Mouse (Mus musculus) brown adipose tissue, adult 24 weeks (tissue): ENCODE data around the gene Brd3os. TPM values are rescaled to one million over a fixed set of nuclear protein-coding genes. Genes with fewer than 3 reads are reported as not detected.
A peak's percentile ranks its signal among the peaks of the same experiment; 100 is the strongest.

Experiments used
- H3K27ac ChIP-seq: fragments of 200-500 bp; replicated peaks from 2 replicates; pipeline ENCODE4 v1.5.1; 2012; ENCODE audit warnings: low read depth, mild to moderate bottlenecking, low read length
- H3K4me1 ChIP-seq: fragments of 200-500 bp; 2 replicates; pipeline ENCODE4 v1.6.1; 2012; ENCODE audit warnings: low read length, mixed read lengths; ENCODE audit not compliant: control insufficient read depth, insufficient read depth, insufficient read length
- H3K4me3 ChIP-seq: fragments of 200-500 bp; 2 replicates; pipeline ENCODE4 v1.5.1; 2012; ENCODE audit warnings: low read depth, mild to moderate bottlenecking, low read length, moderate library complexity; ENCODE audit not compliant: insufficient read depth
- polyA plus RNA-seq: library from polyadenylated mRNA; stranded (reverse); fragments of >200 nt; gene quantifications from 2 replicates; pipeline ENCODE4 v1.2.4, GENCODE M21; 2012; ENCODE audit not compliant: missing spikeins, insufficient read depth, insufficient read length

The Brd3os gene
- polyA plus RNA-seq, 1 experiment: not detected

DNA sequence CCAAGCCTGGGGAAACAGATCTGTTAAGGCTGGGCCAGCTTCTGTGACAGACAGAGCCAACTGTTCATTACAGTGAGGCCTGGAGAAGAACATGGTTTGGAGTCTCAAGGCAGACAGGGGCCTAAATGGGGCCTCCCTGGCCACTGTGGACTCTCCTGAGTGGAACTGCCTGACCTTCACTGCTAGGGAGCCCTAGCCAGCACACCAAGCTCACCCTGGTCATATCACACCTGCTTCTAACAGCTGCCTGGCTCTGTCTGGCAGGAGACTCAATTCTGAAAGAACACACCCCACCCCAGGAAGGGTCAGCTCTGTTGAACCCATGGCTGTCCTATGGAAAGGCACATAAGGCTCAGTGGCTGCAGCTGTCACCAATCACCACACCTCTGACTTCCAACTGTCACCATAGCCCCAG, 29.1 kb downstream of the Brd3os start:
- peaks cover 56% of the 10 kb centered on the region for H3K4me1 ChIP-seq
- H3K4me3 ChIP-seq: no peak overlapping the region
- H3K27ac ChIP-seq: no peak overlapping the region

DNA sequence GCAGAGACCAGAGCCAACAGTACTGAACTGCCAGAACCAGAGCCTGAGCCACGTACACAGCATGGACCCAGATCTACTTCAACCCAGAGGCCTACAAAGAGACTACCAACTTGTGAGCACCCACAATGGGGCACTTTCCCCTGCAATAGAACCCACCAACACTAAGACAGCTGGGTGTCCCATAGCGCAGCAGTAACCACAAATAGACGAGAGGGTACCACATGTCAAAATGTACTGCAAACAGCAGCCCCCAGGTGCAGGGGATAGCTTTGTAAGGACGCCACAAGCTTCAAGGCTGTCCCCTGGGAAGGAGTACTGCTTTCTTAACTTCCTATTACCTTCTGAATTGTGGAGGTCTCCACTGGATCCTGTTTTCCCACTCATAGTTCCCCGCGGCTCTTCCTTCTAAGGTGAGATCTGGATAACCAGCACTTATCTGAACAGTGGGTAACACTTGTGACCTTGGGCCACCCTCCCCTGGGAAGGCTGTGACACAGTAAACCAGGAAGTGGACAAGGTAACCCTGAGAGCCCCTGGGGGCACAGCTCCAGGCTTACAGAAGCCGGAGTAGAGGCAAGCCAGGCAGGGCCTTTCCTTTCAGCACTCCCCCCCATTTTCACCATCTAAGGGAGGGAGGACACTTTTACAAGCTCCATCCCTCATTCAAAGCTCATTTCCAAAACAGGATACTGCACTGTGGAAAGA, 31.1 kb downstream of the Brd3os start:
- H3K27ac ChIP-seq: peak overlapping the region; percentile 37; the same call in 1 of the 2 replicates
- peak overlapping the region; percentile 31 for H3K4me3 ChIP-seq
- H3K4me1 ChIP-seq: peaks cover 44% of the 10 kb centered on the region

DNA sequence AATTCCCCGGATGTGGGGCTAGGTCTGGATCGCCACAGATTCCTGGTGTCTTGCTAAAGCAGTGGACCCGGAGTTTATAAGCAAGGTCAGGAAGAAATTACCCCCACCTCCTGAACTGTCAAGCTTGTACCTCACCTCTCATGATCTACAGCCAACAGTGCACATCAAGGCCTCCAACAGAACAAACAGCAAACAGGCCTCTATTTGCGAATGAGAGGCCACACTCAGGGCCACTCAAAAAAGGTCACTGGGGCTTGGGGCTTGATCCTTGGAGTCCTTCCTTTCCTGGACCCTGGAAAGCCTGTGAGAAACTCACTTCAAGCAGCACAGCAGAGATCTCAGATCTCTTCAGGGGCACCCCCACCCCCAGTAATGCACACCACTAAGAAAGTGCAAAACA, 31.8 kb downstream of the Brd3os start:
- peaks cover 41% of the 10 kb centered on the region for H3K4me1 ChIP-seq
- H3K27ac ChIP-seq: 0 out of 2 replicates have a peak overlapping the region, but pooled peaks have one; percentile 19
- H3K4me3 ChIP-seq: peak overlapping the region; percentile 80

DNA sequence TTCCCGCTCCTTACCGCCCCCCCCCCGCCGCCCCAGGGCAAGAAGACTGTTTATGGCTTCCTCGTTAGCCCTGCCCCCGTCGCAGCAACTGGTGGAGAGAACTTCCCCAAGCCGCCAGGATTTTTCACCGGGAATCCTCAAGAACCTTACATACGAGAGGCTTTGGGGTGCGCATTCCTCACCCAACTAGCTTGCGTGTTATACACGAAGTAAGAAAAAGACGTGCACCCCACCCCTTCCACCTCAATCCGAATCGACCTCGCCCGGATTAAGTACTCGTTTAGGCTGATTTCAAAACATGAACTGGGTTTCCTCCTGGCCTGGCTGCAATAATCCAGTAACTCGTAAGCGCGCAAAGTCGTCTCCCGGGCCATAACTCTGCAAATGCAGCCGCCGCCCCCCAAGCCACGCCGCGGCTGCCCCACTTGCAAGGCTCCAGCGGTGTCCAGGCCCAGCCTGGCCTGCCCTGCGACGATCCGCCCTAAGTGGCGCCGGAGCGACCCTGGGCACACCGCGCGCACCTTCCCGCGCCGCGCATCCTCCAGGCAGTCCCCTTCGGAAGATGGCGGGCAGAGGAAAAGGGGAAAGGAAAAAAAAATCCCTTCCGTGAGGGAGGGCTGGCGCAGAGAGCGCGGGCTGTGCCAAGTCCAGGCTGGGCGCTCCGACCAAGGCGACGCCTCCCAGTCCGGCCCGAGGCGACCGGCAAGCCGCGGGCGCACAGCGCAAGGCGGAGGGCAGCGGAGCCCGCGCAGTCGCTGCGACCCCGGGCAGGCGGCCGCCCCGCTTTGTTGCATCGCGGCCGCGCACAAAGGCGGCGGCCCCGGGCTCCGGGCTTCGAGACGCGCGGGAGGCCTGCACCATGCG, 32.7 kb downstream of the Brd3os start:
- Histone ChIP-seq H3K27ac (peak overlapping the region; percentile 30; the same call in 1 of the 2 replicates), H3K4me3 (peak overlapping the region; percentile 80), H3K4me1 (peaks cover 36% of the 10 kb centered on the region)

DNA sequence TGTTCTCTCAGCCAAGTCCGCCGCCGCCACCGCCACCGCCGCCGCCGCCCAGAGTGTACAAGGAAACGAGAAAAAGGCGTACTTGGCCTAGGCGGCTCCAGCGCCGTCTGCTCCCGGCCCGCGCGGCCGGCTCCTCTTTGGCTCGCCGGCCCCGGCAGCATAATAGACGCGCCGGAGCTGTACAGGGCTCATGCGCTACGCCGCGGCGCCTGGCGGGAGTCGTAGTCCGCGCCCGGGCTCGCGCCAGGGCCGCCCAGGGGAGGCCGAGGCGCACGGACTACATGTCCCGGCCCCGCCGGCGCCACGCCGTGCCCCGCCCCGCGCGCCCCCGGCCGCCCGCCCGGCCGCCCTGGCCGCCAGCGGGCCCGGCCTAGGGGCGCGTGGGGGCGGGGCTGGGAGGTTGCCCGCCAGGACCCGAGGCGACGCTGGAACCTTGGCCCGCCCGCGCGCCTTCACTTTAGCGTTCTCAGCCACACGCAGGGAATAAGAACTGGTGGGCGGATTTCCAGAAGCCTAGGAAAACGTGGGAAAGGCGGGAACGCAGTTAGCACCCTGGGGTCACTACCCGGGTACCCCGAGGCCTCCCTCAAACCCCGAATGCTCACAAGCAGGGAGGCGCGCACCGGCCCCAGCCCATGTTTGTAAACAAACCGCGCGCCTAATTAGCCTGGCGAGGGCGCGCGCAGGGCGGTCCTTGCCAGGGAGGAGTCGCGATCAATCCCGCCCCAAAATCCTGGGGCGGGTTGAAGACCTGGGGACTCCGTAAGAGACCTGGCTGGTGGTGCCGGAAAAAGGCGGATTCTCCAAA, 33.6 kb downstream of the Brd3os start:
- Histone ChIP-seq H3K27ac (peak overlapping the region; percentile 78), H3K4me1 (peaks cover 33% of the 10 kb centered on the region), H3K4me3 (peak overlapping the region; percentile 94)

- Histone ChIP-seq H3K27ac (no peak overlapping the region), H3K4me1 (peaks cover 25% of the 10 kb centered on the region)
Observed at GRCm38 (mm10) chr2:27476303-27477192, 34.4 kb downstream of the Brd3os start.

DNA sequence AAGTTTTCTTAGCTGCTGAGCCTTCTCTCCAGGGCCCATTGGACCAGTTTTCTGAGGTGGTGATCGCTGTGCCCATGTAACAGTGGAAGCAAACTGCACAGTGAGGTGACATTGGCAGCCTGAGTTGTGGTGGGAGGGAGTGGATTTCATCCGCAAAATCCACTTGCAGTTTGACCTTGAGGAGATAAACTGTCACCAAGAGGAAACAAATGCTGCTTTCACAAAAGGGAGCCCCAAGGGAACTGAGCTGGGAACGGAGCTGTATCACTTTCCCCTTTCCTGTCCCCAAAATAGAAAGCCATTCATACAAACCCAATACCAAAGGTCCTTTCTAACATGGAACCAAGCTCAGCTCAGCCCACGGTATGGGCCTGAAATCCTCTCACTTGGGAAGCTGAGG, 37.7 kb downstream of the Brd3os start:
- H3K27ac ChIP-seq: no peak overlapping the region
- H3K4me3 ChIP-seq: no peak overlapping the region
- H3K4me1 ChIP-seq: no peaks in the 10 kb centered on the region

More at GRCm38 (mm10) chr2:27476303-27477192, 34.4 kb downstream of the Brd3os start:
- H3K4me3 ChIP-seq: peak overlapping the region; percentile 94

GRCm38 (mm10) chr2:27480367-27480766, 38.2 kb downstream of the Brd3os start:
- H3K4me3 ChIP-seq: no peak overlapping the region
- no peaks in the 10 kb centered on the region for H3K4me1 ChIP-seq
- no peak overlapping the region for H3K27ac ChIP-seq

DNA sequence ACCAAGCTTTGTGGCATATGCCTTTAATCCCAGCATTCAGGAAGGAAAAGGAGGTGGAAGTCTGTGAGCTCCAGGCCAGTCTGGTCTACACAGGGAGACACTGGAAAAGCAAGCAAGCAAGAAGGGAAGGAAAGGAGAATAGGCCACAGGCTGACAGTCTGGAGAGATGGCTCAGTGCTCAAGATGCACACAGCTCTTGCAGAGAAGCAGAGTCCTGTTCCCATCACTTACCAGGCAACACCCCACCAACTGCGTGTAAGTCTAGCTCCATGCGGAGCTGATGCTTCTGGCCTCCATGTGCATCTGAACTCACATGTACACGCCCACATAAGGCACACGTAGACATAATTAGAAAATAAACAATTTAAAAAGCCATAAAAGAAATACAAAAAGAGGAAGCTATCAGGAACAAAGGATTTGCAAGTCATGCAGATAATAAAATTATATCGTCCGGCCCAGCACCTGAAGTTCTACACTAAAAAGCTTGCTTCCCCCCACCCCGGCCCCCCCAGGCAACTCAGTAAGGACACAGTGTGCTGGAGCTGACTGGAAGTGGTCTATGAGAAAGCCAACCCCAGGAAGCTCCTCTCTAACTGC, 40.2 kb downstream of the Brd3os start:
- no peaks in the 10 kb centered on the region for H3K4me1 ChIP-seq
- H3K4me3 ChIP-seq: no peak overlapping the region
- no peak overlapping the region for H3K27ac ChIP-seq

DNA sequence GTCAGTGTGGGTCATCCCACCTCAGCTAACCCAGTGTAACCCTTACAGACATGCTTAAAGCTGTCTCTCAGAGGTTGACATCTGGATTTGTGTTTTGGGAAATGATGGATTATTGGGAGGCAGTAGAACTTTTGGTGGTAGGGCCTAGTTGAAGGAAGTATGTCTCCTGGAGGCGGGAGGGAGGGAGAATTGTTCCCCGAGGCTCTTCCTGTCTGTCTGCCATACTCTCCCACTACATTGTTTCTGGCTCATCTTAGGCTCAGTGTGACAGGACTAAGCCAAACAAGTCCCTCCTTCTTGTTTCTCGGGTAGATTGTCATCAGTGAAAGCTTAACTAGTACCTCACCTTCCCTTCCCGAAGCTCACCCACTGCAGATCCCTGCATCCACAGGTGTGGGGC, 44.6 kb downstream of the Brd3os start:
- no peak overlapping the region for H3K27ac ChIP-seq
- H3K4me1 ChIP-seq: no peaks in the 10 kb centered on the region

GRCm38 (mm10) chr2:27487336-27488049, 45.4 kb downstream of the Brd3os start:
- Histone ChIP-seq H3K4me3 (no peak overlapping the region), H3K4me1 (no peaks in the 10 kb centered on the region), H3K27ac (no peak overlapping the region)

More for the DNA sequence above, 44.6 kb downstream of the Brd3os start:
- no peak overlapping the region for H3K4me3 ChIP-seq

DNA sequence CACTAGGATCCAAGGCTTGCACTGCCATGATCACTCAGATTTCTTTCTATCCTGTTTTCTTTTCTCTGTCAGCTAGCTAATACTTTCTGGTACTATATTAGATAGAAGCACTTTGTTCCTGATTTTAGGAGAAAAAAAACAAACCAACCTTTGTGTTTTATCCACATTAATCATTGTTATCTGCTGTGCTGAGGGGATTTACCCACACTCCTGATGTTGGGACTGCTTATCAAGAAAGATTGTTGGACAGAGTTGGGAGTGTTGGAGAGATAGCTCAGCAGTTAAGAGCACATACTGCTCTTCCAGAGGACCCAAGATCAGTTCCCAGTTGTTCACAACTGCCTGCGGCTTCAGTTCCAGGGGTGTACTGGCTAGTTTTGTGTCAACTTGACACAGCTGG, 46.2 kb downstream of the Brd3os start:
- H3K27ac ChIP-seq: no peak overlapping the region
- no peaks in the 10 kb centered on the region for H3K4me1 ChIP-seq
- H3K4me3 ChIP-seq: no peak overlapping the region

DNA sequence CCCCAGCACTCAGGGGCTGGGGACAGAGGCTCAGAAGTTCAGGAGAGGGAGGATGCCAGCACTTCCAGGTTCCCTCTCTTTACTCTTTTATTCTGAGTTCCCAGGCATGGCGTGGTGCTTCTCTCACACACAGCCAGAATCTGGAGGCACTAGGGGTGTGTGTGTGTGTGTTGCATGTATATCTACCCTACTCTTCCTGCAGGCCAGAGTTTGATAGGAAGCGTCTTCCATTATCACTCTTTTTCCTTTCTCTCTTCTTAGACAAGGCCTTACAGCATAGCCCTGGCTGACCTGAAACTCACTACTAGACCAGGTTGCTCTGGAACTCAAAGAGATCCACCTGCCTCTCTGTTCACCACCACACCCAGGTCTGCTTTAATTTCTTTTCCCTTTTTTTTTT, 48.8 kb downstream of the Brd3os start:
- Histone ChIP-seq H3K27ac (no peak overlapping the region), H3K4me1 (no peaks in the 10 kb centered on the region), H3K4me3 (no peak overlapping the region)
